27 mouse cellular contexts compared by ENCODE assay signal in genomic region chr2:84382556-84382955, GRCm38 (mm10). TPM values are rescaled to one million over a fixed set of nuclear protein-coding genes. Genes with fewer than 3 reads are reported as not detected.
"Had no signal": no experiment of that assay in that cellular context is flagged by ENCODE, and none has a peak within 500 bp of the region (broad histone marks: within the 10 kb centered on the region; RNA-seq: fewer than 3 reads in every experiment).

No protein-coding gene starts in this region.

- H3K4me1 ChIP-seq: forebrain, embryonic 12.5 days; forebrain, embryonic 13.5 days had no signal

- DNase-seq: cerebellum, adult 9-10 months; cerebellum, adult 9-11 months; cerebellum, postnatal 10 days; cerebellum, postnatal 14 days; cerebellum, postnatal 25 days; cerebellum, postnatal 36 days; embryo, embryonic 11 days; forebrain, postnatal 0 days; gastrocnemius, adult 2 months; gastrocnemius, postnatal 10 days; gastrocnemius, postnatal 14 days; gastrocnemius, postnatal 25 days; gastrocnemius, postnatal 36 days; heart, adult 11 months; heart, adult 18-20 months; heart, adult 2 months had no signal

- ATAC-seq: forebrain, embryonic 13.5 days; forebrain, embryonic 14.5 days; forebrain, embryonic 15.5 days; forebrain, embryonic 16.5 days; forebrain, postnatal 0 days had no signal

- H3K27ac ChIP-seq: embryonic facial prominence, embryonic 10.5 days; embryonic facial prominence, embryonic 12.5 days; embryonic facial prominence, embryonic 13.5 days; embryonic facial prominence, embryonic 15.5 days; forebrain, embryonic 10.5 days; forebrain, embryonic 12.5 days; forebrain, embryonic 13.5 days; forebrain, embryonic 15.5 days; gastrocnemius, adult 2 months; heart, adult 2 months had no signal

- H3K4me3 ChIP-seq: embryonic facial prominence, embryonic 10.5 days; embryonic facial prominence, embryonic 12.5 days; embryonic facial prominence, embryonic 13.5 days; embryonic facial prominence, embryonic 15.5 days; erythroblast, embryonic 14.5 days; forebrain, embryonic 10.5 days; forebrain, embryonic 12.5 days; forebrain, embryonic 13.5 days; forebrain, embryonic 15.5 days; gastrocnemius, adult 2 months; heart, adult 2 months had no signal

- H3K36me3 ChIP-seq: embryonic facial prominence, embryonic 10.5 days; embryonic facial prominence, embryonic 12.5 days; embryonic facial prominence, embryonic 13.5 days; embryonic facial prominence, embryonic 15.5 days; forebrain, embryonic 10.5 days; forebrain, embryonic 12.5 days; forebrain, embryonic 15.5 days had no signal

- H3K4me2 ChIP-seq: embryonic facial prominence, embryonic 12.5 days; embryonic facial prominence, embryonic 13.5 days; embryonic facial prominence, embryonic 15.5 days; forebrain, embryonic 12.5 days; forebrain, embryonic 13.5 days; forebrain, embryonic 15.5 days had no signal

- H3K9ac ChIP-seq: embryonic facial prominence, embryonic 12.5 days; embryonic facial prominence, embryonic 13.5 days; embryonic facial prominence, embryonic 15.5 days; forebrain, embryonic 12.5 days; forebrain, embryonic 13.5 days; forebrain, embryonic 15.5 days; forebrain, postnatal 0 days had no signal

- H3K9me3 ChIP-seq: embryonic facial prominence, embryonic 10.5 days; embryonic facial prominence, embryonic 12.5 days; embryonic facial prominence, embryonic 13.5 days; embryonic facial prominence, embryonic 15.5 days; forebrain, embryonic 10.5 days; forebrain, embryonic 12.5 days; forebrain, embryonic 13.5 days; forebrain, embryonic 15.5 days had no signal

- H3K27me3 ChIP-seq: embryonic facial prominence, embryonic 12.5 days; embryonic facial prominence, embryonic 13.5 days; embryonic facial prominence, embryonic 15.5 days; forebrain, embryonic 12.5 days; forebrain, embryonic 13.5 days; forebrain, embryonic 15.5 days had no signal

RNA-seq across cellular contexts. Expression of gene Calcrl, which starts 42.7 kb away (rescaled TPM):
- polyA plus RNA-seq: erythroblast, embryonic 14.5 days had no signal
